Mouse (Mus musculus) CH12.LX (cell line): Measurements from ENCODE around the gene Evi5l. TPM values are rescaled to one million over a fixed set of nuclear protein-coding genes. Genes with fewer than 3 reads are reported as not detected.

Experiments used
- DNase-seq: peaks from one replicate; pipeline ENCODE4 v3.0.0-alpha.2; 2013; ENCODE audit errors: extremely low read depth
- H3K27ac ChIP-seq: 2 replicates; pipeline ENCODE4 v1.5.1; 2012; ENCODE audit warnings: low read depth, mild to moderate bottlenecking, control low read depth, moderate library complexity; ENCODE audit not compliant: insufficient read depth
- H3K27me3 ChIP-seq: replicated peaks from 2 replicates; pipeline ENCODE3; 2012; ENCODE audit warnings: inconsistent platforms
- H3K36me3 ChIP-seq, 2 experiments: replicated peaks in 1 of 2; 2 replicates each; pipeline versions ENCODE3 to v1.6.1; 2012; ENCODE audit warnings: inconsistent platforms in 1 of 2, low read length in 1 of 2, mild to moderate bottlenecking in 1 of 2, mixed read lengths in 1 of 2, moderate library complexity in 1 of 2; ENCODE audit not compliant: control insufficient read depth in 1 of 2, insufficient read depth in 1 of 2
- H3K4me1 ChIP-seq, 2 experiments: 2 replicates each; pipeline ENCODE4 v1.6.1; 2012; ENCODE audit warnings: inconsistent platforms in 1 of 2, moderate library complexity in 1 of 2; ENCODE audit not compliant: insufficient read depth in 2 of 2, control insufficient read depth in 1 of 2
- H3K4me2 ChIP-seq: 2 replicates; pipeline ENCODE4 v1.6.1; 2012; ENCODE audit warnings: low read depth, mild to moderate bottlenecking, control low read depth; ENCODE audit not compliant: poor library complexity, insufficient read depth, severe bottlenecking
- H3K4me3 ChIP-seq, 3 experiments: fragments of 150-350 bp in 1 of 3; sonication (generic) in 1 of 3; replicated peaks in 1 of 3; 2 replicates each; pipeline versions ENCODE3 to v1.5.1; 2011 to 2012; ENCODE audit warnings: low read depth in 2 of 3, low read length in 2 of 3, mild to moderate bottlenecking in 2 of 3, moderate library complexity in 2 of 3, control low read depth in 1 of 3, improper control_type of control experiment in 1 of 3, inconsistent platforms in 1 of 3, mixed read lengths in 1 of 3; ENCODE audit not compliant: poor library complexity in 1 of 3
- H3K79me2 ChIP-seq: replicated peaks from 2 replicates; pipeline ENCODE4 v1.6.1; 2012; ENCODE audit warnings: mild to moderate bottlenecking, moderate library complexity; ENCODE audit not compliant: control insufficient read depth, poor library complexity, insufficient read depth, severe bottlenecking; ENCODE audit errors: extremely low read depth
- H3K9ac ChIP-seq: 2 replicates; pipeline ENCODE4 v1.6.1; 2012; ENCODE audit warnings: low read depth, mild to moderate bottlenecking, control low read depth, moderate library complexity; ENCODE audit not compliant: insufficient read depth
- H3K9me3 ChIP-seq: replicated peaks from 2 replicates; pipeline ENCODE3; 2012; ENCODE audit warnings: low read length, inconsistent platforms, mixed read lengths
- CHD1 ChIP-seq: IDR thresholded peaks from 2 replicates; pipeline ENCODE4 v1.6.1; 2012; ENCODE audit warnings: low read depth, low read length, improper control_type of control experiment, inconsistent platforms
- EP300 ChIP-seq: IDR thresholded peaks from 2 replicates; pipeline ENCODE4 v1.6.1; 2011; ENCODE audit warnings: low read length, improper control_type of control experiment
- ETS1 ChIP-seq: conservative IDR thresholded peaks from 2 replicates; pipeline ENCODE4 v1.6.1; 2012; ENCODE audit warnings: low read depth, mild to moderate bottlenecking, inconsistent platforms, low read length, improper control_type of control experiment, moderate library complexity
- GABPA ChIP-seq: IDR thresholded peaks from 2 replicates; pipeline ENCODE4 v1.6.1; 2012; ENCODE audit warnings: low read depth, low read length, improper control_type of control experiment, inconsistent platforms; ENCODE audit not compliant: insufficient replicate concordance
- HCFC1 ChIP-seq: IDR thresholded peaks from 2 replicates; pipeline ENCODE4 v1.6.1; 2012; ENCODE audit warnings: low read depth, mild to moderate bottlenecking, inconsistent platforms, low read length, improper control_type of control experiment
- IRF4 ChIP-seq: IDR thresholded peaks from 2 replicates; pipeline ENCODE4 v1.6.1; 2014; ENCODE audit warnings: low read depth, mild to moderate bottlenecking, inconsistent platforms, low read length, improper control_type of control experiment
- JUN ChIP-seq: IDR thresholded peaks from 2 replicates; pipeline ENCODE4 v1.6.1; 2011; ENCODE audit warnings: low read depth, mild to moderate bottlenecking, low read length, improper control_type of control experiment, moderate library complexity; ENCODE audit not compliant: insufficient read depth
- JUND ChIP-seq: conservative IDR thresholded peaks from 2 replicates; pipeline ENCODE4 v1.6.1; 2011; ENCODE audit warnings: low read depth, low read length, improper control_type of control experiment
- MAFK ChIP-seq: IDR thresholded peaks from 2 replicates; pipeline ENCODE4 v1.6.1; 2011; ENCODE audit warnings: low read length, improper control_type of control experiment; ENCODE audit not compliant: insufficient replicate concordance
- MAX ChIP-seq: IDR thresholded peaks from 2 replicates; pipeline ENCODE4 v1.6.1; 2011; ENCODE audit warnings: low read length, improper control_type of control experiment
- MAZ ChIP-seq: IDR thresholded peaks from 2 replicates; pipeline ENCODE4 v1.6.1; 2012; ENCODE audit warnings: low read depth, mild to moderate bottlenecking, inconsistent platforms, low read length, improper control_type of control experiment, moderate library complexity
- MEF2A ChIP-seq: IDR thresholded peaks from 2 replicates; pipeline ENCODE4 v1.6.1; 2014; ENCODE audit warnings: low read depth, mild to moderate bottlenecking, inconsistent platforms, low read length, improper control_type of control experiment, borderline replicate concordance
- MXI1 ChIP-seq: IDR thresholded peaks from 2 replicates; pipeline ENCODE4 v1.6.1; 2011; ENCODE audit warnings: mild to moderate bottlenecking, low read depth, low read length, improper control_type of control experiment
- PAX5 ChIP-seq: IDR thresholded peaks from 2 replicates; pipeline ENCODE4 v1.6.1; 2012; ENCODE audit warnings: low read length, inconsistent platforms, mixed read lengths
- RAD21 ChIP-seq: IDR thresholded peaks from 2 replicates; pipeline ENCODE4 v1.6.1; 2011; ENCODE audit warnings: low read depth, mild to moderate bottlenecking, low read length, improper control_type of control experiment, moderate library complexity
- SIN3A ChIP-seq: IDR thresholded peaks from 2 replicates; pipeline ENCODE4 v1.6.1; 2012; ENCODE audit warnings: low read length, improper control_type of control experiment, inconsistent platforms
- SMC3 ChIP-seq: IDR thresholded peaks from 2 replicates; pipeline ENCODE4 v1.6.1; 2011; ENCODE audit warnings: low read depth, low read length, improper control_type of control experiment
- TBP ChIP-seq: conservative IDR thresholded peaks from 2 replicates; pipeline ENCODE4 v1.6.1; 2011; ENCODE audit warnings: low read depth, low read length, improper control_type of control experiment
- USF1 ChIP-seq: IDR thresholded peaks from 2 replicates; pipeline ENCODE4 v1.6.1; 2014; ENCODE audit warnings: low read depth, mild to moderate bottlenecking, inconsistent platforms, low read length, improper control_type of control experiment
- USF2 ChIP-seq: conservative IDR thresholded peaks from 2 replicates; pipeline ENCODE4 v1.6.1; 2011; ENCODE audit warnings: low read depth, low read length, improper control_type of control experiment
- ZC3H11A ChIP-seq: IDR thresholded peaks from 2 replicates; pipeline ENCODE4 v1.6.1; 2012; ENCODE audit warnings: low read depth, mild to moderate bottlenecking, inconsistent platforms, low read length, improper control_type of control experiment
- ZMIZ1 ChIP-seq: IDR thresholded peaks from 2 replicates; pipeline ENCODE4 v1.6.1; 2012; ENCODE audit warnings: low read depth, mild to moderate bottlenecking, inconsistent platforms, low read length, improper control_type of control experiment
- ZNF384 ChIP-seq: IDR thresholded peaks from 2 replicates; pipeline ENCODE4 v1.6.1; 2012; ENCODE audit warnings: low read depth, low read length, improper control_type of control experiment, inconsistent platforms
- dilution Hi-C: fragments of 300-500 bp; cut with MboI; formaldehyde crosslinking; loops from 2 replicates; pipeline ENCODE4 v1.14.3; 2020; ENCODE audit warnings: low sequenced_read_pairs; ENCODE audit not compliant: extremely low pct_unique_long_range_greater_than_20kb, extremely low pct_ligation_motif_present
- in situ Hi-C: fragments of 300-500 bp; cut with MboI; formaldehyde crosslinking; loops from 3 replicates; pipeline ENCODE4 v1.14.3; 2019; ENCODE audit warnings: low sequenced_read_pairs, low pct_ligation_motif_present, low pct_unique_long_range_greater_than_20kb, mixed read lengths
- polyA plus RNA-seq: library from polyadenylated mRNA; unstranded; fragments of >175 nt; gene quantifications from 2 replicates; pipeline ENCODE4 v1.2.1, GENCODE M21; 2012; ENCODE audit warnings: low read depth; ENCODE audit not compliant: insufficient read length
- total RNA-seq, 2 experiments: library from RNA; depleted of rRNA; stranded (reverse); fragments of 300-350 nt in 1 of 2; fragments of >200 nt in 1 of 2; gene quantifications; 2 replicates each; pipeline ENCODE4 v1.2.3; 2012 to 2014

The Evi5l gene
- total and polyA plus RNA-seq, 3 experiments = 2.2 to 6.6 (median 3.6) TPM

GRCm38 (mm10) chr8:4245737-4246136 lies 79.4 kb downstream of the Evi5l start:
- dilution Hi-C loops (no loop called here), in situ Hi-C loops (no loop called here)
- H3K9ac ChIP-seq = no peak overlapping the region
- no peaks in the 10 kb centered on the region for H3K27me3 ChIP-seq
- no peaks in the 10 kb centered on the region for H3K9me3 ChIP-seq
- H3K36me3 ChIP-seq = peaks cover 79 to 99% of the 10 kb centered on the region in 2 experiments
- H3K4me1 ChIP-seq = peaks cover 3 to 5% of the 10 kb centered on the region in 2 experiments; a peak in 3 of 4 replicates
- DNase-seq = no peak
- peaks cover 5% of the 10 kb centered on the region; the same call in 1 of the 2 replicates for H3K79me2 ChIP-seq
- TF ChIP-seq JUND (no peak), USF1 (no peak), HCFC1 (no peak), MEF2A (no peak), ZNF384 (no peak), MAX (no peak), JUN (no peak), IRF4 (no peak), ZC3H11A (no peak), GABPA (no peak), PAX5 (no peak), MXI1 (no peak), ETS1 (no peak), SIN3A (no peak), CHD1 (no peak), ZMIZ1 (no peak), EP300 (no peak), USF2 (no peak), SMC3 (no peak)
- H3K4me3 ChIP-seq = no peak overlapping the region
- no peak overlapping the region for H3K4me2 ChIP-seq
- no peak overlapping the region for H3K27ac ChIP-seq

- H3K27ac ChIP-seq = no peak overlapping the region
- no peak overlapping the region for H3K4me3 ChIP-seq
- dilution Hi-C loops = no loop called here
- no peak for DNase-seq
- in situ Hi-C loops = no loop called here
- H3K4me1 ChIP-seq = peaks cover 1 to 3% of the 10 kb centered on the region in 2 experiments; a peak in 2 of 4 replicates
- H3K36me3 ChIP-seq = peaks cover 73 to 90% of the 10 kb centered on the region in 2 experiments
- H3K9me3 ChIP-seq = no peaks in the 10 kb centered on the region
- no peak overlapping the region for H3K4me2 ChIP-seq
- no peak overlapping the region for H3K9ac ChIP-seq
- no peak for TF ChIP-seq ETS1
- TF ChIP-seq ZNF384 = no peak
- no peak for TF ChIP-seq ZMIZ1
- TF ChIP-seq ZC3H11A = no peak
- TF ChIP-seq MAFK = no peak
- TF ChIP-seq MAZ = no peak
- no peak for TF ChIP-seq TBP
- TF ChIP-seq MXI1 = no peak
- no peak for TF ChIP-seq RAD21
- TF ChIP-seq GABPA = no peak
- H3K79me2 ChIP-seq = no peaks in the 10 kb centered on the region
- H3K27me3 ChIP-seq = no peaks in the 10 kb centered on the region
These were observed 80.9 kb downstream of the Evi5l start for GRCm38 (mm10) chr8:4247241-4247640.
